Mouse (Mus musculus): ENCODE data around the gene Cog6.

Cog6 gene

DNA sequence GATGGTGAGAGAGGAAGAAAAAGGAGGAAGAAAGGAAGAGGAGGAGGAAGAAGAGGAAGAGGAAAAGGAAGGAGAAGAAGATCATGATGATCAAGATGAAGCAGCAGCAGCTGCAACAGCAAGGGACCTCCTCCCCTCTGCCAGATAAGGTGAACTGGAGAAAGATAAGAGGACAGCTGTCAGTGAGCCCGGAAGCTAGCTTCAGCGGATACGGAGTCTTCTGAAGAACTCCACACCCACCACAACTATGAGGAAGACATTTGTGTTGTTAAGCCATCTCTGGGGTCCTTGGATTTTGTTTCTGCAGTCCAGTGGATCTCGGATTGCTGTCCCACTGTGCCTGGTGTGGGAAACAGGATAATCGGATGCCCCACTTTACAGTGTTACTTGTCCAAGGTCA, 15.4 kb upstream of the Cog6 start:
- DNase-seq (ENCODE audit: low read depth, low spot score) = no peak

DNA sequence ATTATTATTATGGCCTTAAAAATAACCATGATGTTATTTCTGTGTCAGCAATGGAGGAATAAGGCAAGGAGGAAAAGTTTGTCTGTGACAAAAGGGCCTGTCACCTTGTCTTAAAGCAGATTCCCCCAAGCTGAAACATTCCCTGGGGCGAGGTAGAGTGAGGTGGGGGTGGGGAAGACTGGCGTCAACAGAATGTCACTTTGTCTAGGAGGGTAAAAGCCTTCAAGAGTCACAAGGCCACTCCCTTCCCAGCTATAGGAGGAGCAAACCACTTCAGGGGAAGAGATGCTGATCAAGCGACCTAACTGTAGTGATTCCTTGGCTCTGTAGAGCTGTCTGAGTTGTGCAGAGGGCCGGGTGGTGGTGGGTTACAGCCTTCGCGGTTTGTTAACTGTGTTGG, 14.5 kb upstream of the Cog6 start:
- DNase-seq (ENCODE audit: low read depth, low spot score) = peak; percentile 75

DNA sequence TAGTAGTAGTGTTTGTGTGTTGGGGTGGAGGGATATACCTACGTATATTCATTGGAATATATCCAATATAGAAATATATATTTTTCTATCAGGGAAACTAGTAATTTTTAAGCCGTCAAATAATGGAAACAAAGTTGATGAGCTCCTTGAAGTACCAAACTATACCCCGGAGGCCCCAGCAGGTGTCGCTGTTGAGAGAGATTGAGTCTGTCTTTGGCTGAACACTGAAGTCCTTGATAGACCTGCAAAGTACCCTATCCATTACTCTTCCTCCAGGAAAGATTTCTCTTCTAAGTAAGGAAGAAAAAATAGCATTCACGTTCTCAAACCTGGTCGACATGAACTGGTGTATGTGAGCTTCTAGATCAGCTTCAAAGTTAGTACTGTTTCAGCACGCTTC, 12.0 kb upstream of the Cog6 start:
- peak; percentile 78 for DNase-seq (ENCODE audit: low read depth, low spot score)

DNA sequence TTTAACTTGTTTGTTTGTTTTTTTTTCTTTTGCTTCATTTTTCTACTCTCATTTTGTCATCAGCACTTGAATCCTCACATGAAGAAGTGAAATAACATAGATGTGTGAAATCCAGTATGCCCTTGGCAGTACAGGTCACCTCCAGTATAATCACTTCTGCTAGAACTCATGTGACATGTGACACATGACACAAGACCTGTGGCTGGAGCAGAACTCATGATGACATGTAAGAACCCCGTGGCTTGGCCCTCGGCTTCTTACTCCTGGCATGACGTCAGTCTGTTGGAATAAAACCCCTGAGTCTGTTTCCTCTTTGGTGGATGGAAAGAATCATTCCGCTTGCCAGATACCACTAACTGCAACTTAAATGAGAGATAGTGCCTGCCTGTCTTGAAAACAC, 10.3 kb upstream of the Cog6 start:
- DNase-seq (ENCODE audit: low read depth, low spot score) = no peak

DNA sequence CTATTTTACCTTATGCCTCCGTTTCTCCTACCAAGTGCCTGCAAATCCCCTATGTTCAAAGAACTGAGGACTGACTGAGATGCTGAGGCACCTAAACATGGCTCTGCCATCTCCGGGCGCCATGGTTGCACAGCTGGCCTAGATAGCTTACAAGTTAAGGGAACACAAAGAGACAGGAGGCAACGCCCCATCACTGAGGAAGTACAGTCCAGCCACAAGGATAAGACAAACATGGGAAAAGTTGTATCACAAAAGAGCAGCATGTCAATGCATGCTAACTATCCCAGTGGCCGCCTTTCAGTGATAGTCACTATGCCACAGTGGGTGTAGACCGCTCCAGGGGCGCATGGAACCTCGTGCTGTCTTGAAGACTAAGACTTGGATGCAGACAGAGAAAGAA, 9.6 kb downstream of the Cog6 start:
- peak; percentile 50 for DNase-seq (ENCODE audit: low read depth, low spot score)

DNA sequence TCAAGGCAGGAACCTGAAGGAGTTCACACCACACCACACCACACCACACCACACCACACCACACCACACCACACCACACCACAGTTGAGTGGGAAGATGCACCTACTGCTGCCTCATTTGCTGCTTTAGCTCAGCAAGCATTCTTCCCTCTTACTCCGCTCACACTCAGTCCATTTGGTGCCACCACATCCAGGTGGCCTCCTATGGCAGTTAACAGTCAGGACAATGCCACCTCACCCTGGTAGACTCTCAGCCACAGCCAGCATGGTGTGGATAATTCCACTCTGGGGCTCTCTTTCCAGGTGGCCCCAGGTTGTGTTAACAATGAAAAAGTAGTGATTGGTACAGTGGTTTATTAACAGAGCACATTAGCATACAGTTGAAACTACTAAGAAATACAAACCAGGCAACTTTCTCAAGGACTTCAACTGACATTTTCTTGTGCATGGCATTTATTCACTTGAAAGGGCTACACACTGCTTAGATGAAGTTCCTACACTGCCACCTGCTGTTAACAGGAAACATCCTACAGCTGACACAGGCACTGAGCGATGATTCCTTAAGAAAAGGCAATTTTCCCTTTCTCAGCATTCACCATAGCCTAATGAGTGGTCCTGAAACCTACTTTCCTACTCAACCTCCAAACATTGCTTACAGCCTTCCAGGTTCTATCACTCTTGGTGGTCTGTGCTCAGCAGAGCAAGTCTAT, 12.5 kb downstream of the Cog6 start:
- DNase-seq (ENCODE audit: low read depth, low spot score) = peak; percentile 45

DNA sequence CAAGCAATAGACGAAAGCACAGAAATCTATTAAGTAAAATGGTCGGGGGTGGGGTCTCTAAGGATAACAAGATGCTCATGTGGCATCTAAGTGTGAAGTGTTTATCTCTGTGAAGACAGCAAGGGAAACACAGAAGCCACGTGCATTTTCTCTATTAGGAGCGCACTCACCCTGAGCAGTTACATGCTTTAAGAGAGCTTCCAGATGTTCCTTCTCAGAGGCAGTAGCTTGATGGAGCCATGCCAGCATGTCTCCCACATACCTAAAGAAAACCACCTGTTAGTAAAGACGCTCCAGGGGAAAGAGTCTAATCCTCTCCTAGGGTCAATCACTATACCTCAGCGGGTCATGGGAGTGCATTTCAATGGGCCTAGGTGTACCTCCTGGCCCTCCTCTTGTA, 15.0 kb downstream of the Cog6 start:
- DNase-seq (ENCODE audit: low read depth, low spot score) = no peak

DNA sequence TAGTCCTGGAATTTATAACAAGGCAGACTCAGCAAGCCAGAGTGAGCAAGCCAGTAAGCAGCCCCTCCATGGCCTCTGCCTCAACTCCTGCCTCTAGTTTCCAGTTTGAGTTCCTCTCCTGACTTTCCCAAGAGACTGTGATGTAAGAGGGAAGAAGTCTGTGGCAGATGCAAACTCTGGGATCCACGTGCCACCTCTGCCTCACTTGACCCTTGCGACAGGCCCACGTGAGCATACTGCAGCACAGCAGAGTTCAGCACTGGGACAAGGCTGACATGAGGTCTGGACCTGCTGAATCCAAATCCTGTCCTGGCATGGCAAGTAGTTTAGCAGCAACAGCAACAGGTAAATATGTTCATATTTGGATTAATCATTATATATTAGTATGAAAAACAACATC, 17.0 kb downstream of the Cog6 start:
- no peak for DNase-seq (ENCODE audit: low read depth, low spot score)

DNA sequence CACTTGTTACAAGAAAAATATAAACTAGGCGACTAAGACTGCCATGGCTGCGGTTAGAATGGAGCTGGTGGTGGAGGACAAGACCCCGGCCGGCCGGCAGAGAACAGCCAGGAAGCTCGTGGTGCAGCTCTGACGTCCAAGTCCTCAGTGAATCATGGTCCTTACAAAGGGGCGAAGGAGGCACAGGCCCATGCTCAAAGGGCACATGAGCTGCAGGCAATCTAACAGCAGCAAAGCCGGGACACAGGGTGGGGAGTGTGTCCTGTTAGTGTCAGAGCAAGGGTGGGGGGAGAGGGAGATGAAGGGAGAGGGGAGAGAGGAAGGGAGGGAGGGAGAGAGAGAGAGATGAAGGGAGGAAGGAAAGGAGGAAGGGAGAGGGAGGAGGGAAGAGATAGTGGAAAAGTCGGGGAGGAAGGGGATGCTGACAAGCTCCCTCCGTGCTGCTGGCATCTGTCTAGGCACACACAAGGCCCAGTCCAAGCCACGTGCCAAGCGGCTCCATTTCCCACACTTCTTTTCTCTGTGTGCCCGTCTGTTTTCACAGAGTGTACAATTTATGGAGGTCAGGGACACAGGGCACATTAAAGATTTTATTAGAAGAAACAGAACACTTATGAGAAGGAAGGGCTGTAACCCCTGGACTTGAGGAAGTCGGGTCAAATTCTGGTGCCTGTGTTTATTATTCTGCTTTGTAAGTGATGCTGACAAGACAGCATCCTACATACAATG, 17.9 kb downstream of the Cog6 start:
- no peak for DNase-seq (ENCODE audit: low read depth, low spot score)

DNA sequence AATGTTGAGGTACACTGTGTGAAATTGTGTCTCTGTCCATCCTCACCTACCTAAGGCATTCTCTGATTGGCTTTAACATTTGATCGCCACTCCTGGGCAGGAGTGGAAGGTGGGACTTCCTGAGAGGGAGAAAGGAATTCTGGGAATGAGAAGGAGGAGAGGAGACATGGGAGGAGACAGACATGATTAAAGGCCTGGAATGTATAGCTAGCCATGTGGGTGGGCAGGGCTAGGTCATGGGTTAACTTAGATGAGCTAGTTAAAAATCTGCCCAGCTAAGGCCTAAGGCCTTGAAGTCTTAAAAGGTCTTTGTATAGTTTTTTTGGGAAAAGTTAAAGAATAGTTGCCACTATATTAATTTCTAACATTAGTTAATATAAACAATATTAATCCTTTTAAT, 19.7 kb downstream of the Cog6 start:
- peak; percentile 55 for DNase-seq (ENCODE audit: low read depth, low spot score)

DNA sequence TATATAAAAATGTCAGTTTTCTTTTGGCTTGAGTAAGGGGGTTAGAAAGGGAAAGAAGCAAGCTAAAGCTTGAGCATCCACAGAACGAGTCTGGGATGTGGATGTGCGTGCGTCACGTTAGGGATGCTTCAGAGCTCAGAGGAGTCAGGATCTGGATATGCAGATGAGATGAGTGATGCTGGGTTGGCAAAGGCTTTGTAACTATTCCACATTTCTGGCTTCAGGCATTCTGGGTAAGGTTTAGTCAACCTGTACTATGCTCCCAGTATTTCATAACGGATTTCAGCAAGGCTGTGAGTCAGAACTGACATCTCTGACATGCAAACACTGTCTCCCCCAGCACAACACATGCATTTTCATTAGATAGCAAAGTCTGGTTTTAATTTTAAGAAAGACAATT, 20.4 kb downstream of the Cog6 start:
- DNase-seq (ENCODE audit: low read depth, low spot score) = no peak

DNA sequence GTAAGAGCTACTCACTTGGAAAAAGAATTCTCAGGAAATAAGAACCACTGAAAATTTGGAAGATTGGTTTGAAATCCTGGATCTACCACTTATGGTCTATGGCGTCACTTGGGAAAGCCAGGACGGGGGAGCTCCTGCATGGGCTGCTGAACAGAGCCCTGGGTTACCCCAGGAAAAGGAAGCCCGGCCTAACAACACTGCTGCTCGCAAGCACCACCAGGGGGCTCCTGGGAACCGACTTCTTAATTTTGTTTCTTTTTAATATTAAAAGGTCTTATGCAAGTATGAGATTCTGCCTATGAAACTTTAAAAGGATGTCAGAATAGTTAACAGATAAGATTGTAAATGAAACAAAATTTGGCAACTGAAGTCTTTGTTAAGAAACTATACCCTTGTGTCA, 22.4 kb downstream of the Cog6 start:
- no peak for DNase-seq (ENCODE audit: low read depth, low spot score)

DNA sequence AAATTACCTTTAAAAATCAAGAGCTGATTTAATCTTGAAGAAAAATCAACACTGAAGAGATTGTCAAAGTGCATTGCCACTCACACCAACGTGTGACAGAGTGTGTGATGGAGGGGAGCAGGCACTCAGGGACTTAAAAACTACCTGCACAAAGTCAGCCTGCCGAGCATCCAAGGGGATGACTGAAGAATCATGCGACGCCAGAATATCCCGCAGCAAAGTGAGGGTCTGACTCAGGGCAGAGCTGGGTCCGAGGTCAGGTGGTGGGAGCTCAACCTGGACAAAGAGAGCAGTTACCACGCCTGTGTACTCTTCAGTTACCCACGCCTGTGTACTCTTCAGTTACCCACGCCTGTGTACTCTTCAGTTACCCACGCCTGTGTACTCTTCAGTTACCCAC, 23.7 kb downstream of the Cog6 start:
- no peak for DNase-seq (ENCODE audit: low read depth, low spot score)

DNA sequence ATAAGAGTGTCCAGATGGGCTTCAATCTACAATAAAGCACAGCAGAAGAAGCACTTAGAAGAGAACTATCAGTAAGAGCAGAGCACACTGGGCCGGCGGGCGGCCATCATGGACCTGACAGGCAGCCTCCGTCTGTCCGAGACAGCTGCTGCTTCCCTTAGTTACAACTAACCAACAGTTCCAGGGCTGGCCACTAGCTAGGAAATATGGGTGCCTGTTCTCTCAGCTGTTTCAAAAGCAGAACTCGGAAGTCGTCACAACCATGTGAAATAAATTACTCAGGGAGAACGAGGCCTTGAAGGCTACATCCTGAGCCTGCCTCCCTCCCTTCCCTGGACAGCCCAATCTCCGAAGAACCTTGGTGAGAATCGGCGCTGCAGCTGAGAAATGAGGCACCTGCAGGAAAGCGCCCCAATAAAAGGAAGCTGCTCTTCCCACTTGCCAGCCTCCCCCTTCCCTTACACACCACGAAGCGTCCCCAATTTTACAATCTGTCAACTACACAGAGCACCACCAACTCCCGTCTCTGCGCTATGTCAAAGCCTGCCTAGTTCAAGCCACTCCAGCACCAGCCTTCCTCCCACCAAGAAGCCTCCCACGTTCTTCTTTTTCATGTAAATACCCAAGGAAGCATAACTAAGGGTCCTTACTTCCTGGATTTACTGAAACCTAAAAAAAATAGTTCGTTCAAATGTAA, 26.8 kb downstream of the Cog6 start:
- DNase-seq (ENCODE audit: low read depth, low spot score) = peak; percentile 21

DNA sequence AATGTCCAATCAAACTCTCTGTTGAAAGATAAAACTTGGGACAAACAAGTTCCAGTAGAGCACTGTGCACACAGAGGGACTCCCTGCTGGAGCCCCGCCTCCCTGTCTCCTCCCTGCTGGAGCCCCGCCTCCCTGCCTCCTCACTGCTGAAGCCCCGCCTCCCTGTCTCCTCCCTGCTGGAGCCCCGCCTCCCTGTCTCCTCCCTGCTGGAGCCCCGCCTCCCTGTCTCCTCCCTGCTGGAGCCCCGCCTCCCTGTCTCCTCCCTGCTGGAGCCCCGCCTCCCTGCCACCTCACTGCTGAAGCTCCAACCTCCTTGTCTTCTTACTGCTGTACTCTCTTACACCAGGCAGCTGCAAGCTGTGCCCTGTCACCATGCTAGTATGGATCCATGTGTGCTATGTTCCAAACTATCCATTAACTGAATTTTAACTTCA, 31.5 kb downstream of the Cog6 start:
- peak; percentile 23 for DNase-seq (ENCODE audit: low read depth, low spot score)

DNA sequence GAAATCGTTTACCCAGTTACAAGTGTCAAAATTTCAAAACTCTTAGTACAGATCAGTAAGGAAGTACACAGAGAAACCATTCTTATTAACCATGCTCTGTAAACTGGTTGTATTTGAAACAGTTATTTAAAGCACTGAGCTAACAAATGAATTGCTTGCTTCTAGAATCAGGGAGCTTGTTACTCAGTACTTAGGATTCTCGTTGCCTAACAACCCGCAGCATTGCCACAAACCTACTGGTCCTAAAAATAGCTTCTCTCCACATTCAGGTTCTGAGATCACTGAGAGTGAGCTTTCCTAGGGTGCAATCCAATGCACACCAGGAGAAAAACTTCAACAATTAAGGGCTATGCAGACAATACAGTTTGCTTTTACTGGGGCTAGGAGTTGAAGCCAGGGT, 33.3 kb downstream of the Cog6 start:
- no peak for DNase-seq (ENCODE audit: low read depth, low spot score)

DNA sequence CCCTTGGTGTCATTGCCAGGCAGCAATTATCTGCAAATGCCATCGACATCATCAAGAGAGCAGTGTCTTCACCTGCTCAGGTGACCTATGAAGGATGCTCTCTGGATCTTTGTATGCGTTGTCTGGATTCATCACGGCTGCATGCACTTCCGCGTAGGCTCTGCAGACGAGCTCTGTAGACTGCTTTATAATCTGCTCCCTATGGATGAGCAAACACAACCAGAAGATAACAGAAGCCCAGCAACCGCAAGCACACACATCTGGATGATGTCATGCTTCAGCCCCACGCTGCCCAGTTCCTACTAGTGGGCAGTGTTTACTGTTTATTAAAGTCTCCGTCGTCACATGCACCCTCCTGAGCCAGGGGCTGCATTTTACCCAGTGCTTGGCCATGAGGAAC, 34.0 kb downstream of the Cog6 start:
- no peak for DNase-seq (ENCODE audit: low read depth, low spot score)

DNA sequence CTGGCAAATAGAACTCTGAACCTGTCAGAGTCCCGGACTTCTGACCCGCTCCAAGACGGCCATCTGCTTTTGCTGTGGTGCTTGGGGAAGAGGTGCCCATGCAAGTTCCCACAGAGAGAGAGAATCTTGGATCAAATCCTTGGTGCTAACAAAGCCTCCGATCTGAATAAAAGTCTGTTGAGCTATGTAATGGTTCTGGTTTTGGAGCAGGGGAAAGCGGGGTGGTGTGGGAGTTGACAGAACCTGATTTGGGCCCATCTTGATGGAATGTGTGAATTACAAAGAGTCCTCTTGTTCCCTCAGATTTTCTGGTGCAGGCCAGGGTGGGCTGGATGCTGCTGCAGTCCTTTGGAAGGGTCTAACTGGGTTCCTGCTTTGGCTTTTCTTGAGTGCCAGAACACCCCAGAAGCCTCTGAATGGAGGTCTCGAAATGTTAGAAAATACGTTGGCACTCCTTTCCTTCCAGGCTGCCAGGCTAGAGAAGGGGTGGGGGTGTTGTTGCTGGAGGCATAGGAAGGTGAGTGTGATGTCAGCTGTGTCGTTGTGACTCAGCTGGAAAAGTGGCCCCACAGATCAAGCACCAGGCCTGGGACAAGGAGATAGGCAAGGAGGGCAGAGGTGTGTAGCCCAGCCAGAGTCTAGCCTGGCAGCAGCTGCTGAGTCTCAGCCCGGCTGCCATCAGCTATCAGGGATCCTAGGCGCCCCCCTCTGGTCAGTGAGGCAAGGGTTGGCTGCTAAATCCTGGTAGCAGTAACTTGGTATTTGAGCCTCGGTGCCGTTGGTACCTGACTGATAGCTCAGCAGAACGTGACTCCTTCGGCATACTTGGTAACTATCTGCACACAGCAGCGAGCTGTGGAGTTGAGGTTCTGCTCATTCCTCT, 42.1 kb downstream of the Cog6 start:
- DNase-seq (ENCODE audit: low read depth, low spot score) = peak; percentile 63

DNA sequence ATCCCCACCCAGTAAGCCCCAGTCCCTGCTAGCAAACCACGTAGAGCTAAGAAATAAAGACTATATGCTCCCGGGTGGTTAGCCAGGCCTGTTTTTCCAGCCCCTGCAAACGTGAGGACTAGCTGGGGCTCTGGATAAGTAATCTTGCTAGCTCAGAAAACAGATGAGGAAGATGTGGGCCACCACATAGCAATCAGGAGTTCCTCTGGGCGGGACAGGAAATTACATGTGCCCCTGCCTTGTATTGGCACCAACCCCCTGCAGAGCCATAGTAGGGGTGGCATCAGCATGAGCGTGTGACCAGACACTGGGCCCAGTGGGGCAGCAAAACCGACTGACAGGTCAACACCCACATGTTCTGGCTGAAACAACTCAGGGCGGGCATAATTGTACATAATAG, 44.1 kb downstream of the Cog6 start:
- DNase-seq (ENCODE audit: low read depth, low spot score) = no peak

DNA sequence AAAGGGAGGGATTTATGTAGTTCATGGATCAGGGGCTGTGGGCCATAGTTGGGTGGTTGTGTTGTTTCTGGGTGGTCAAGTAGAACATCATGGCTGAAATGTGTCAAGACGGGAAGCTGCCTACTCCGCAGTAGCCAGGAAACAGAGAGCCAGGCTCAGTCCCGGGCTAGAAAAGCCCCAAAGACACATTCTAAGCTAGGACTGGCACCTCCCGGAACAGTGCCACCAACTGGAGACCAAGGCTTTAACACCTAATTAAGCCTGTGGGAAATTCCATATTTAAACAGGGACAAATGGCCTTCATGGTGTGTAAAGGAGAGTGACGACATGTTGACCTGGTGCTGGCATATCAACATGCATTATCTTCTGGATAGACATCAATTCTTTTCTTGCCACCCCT, 50.0 kb downstream of the Cog6 start:
- DNase-seq (ENCODE audit: low read depth, low spot score) = peak; percentile 46

DNA sequence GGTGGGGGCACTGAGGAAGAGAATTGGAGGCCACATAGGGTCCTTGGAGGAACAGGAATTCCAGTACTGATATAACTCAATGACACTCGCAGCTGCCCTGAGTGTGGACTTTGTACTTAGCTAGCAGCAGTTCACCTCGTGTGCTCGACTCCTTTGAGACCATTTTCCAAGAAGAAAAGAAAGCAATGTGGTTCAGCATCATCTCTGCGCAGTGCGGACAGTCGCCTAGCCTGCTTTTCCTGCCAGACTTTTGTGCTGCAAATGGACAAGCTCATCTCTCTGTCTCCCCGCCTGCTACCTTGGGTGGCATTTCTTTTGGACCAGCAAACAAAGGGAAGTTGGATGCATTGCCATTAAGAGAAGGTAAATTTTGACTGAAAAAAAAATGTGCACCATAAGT, 52.8 kb downstream of the Cog6 start:
- DNase-seq (ENCODE audit: low read depth, low spot score) = no peak

DNA sequence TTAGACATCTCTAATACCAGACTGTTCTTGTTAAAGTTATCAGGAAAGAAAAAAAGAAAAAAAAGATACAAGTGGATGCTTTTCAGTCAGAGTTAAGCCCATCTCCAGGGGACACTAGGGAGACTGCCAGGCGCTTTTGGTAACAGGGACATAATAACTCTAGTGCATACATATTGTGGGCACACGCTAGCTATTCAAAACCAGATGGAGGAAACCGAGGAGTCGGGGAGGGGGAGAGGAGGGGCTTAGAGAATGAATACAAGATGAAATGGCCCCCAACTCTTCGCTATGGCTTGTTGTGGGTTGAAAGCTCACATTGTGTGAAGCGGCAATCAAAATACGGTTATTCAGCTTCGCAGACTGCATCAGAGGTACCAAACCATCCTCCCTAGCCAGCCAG, 53.6 kb downstream of the Cog6 start:
- DNase-seq (ENCODE audit: low read depth, low spot score) = no peak

All from ZHBTc4 (cell line).